Mouse (Mus musculus): ENCODE data around the gene Olfr644.

- TF ChIP-seq CTCF (IDR thresholded peaks at IDR 0.05; ENCODE audit: extremely low read depth, insufficient read length, insufficient replicate concordance, low read depth, low read length), result no peak
- TF ChIP-seq POLR2A (IDR thresholded peaks at IDR 0.05; ENCODE audit: low read depth, low read length), result no peak
These were observed 13.7 kb upstream of the Olfr644 start, which contains the start of gene Olfr645 for GRCm38 (mm10) chr7:104085365-104085764.

Data from small intestine, adult 2 months (tissue).